Mouse (Mus musculus) liver, embryonic 15.5 days (tissue): ENCODE measurements around the gene Arrdc2. TPM values are rescaled to one million over a fixed set of nuclear protein-coding genes. Genes with fewer than 3 reads are reported as not detected.

ENCODE experiments used
- ATAC-seq: fragments of 200-750 bp; cut with Nextera tagmentation; 2 replicates; pipeline ENCODE4 v1.8.0; 2017; ENCODE audit warnings: moderate number of reproducible peaks, mild to moderate bottlenecking, moderate library complexity; ENCODE audit not compliant: insufficient read depth
- H3K27ac ChIP-seq: fragments of 300-500 bp; sonication (generic); replicated peaks from 2 replicates; pipeline ENCODE4 v1.5.1; 2015; ENCODE audit warnings: mild to moderate bottlenecking, inconsistent platforms
- H3K27me3 ChIP-seq: fragments of 300-500 bp; sonication (generic); 2 replicates; pipeline ENCODE4 v1.6.1; 2015; ENCODE audit warnings: mild to moderate bottlenecking, inconsistent platforms
- H3K36me3 ChIP-seq: fragments of 300-500 bp; sonication (generic); replicated peaks from 2 replicates; pipeline ENCODE4 v1.6.1; 2015; ENCODE audit warnings: moderate library complexity, mild to moderate bottlenecking, inconsistent platforms
- H3K4me1 ChIP-seq: fragments of 300-500 bp; sonication (generic); replicated peaks from 2 replicates; pipeline ENCODE4 v1.6.1; 2015; ENCODE audit warnings: inconsistent platforms
- H3K4me2 ChIP-seq: fragments of 300-500 bp; sonication (generic); 2 replicates; pipeline ENCODE4 v1.6.1; 2015; ENCODE audit warnings: moderate library complexity, mild to moderate bottlenecking, inconsistent platforms
- H3K4me3 ChIP-seq: fragments of 300-500 bp; sonication (generic); replicated peaks from 2 replicates; pipeline ENCODE4 v1.5.1; 2015; ENCODE audit warnings: mild to moderate bottlenecking, inconsistent platforms
- H3K9ac ChIP-seq: fragments of 300-500 bp; sonication (generic); 2 replicates; pipeline ENCODE4 v1.6.1; 2015; ENCODE audit warnings: moderate library complexity, mild to moderate bottlenecking, inconsistent platforms
- H3K9me3 ChIP-seq: fragments of 300-500 bp; sonication (generic); replicated peaks from 2 replicates; pipeline ENCODE4 v1.6.1; 2016; ENCODE audit warnings: inconsistent platforms
- WGBS: fragments of 180-500 bp; shearing (Covaris S2); methylation state at CpG from one replicate; pipeline ENCODE4 v1.1.7; 2015; ENCODE audit warnings: mixed read lengths; ENCODE audit not compliant: insufficient replicate concordance; 5-methylcytosine and 5-hydroxymethylcytosine counted together
- polyA plus RNA-seq: library from polyadenylated mRNA; unstranded; fragments of >200 nt; fragmentation: Nextera tagmentation; extraction: Ambion mirVana; gene quantifications from 2 replicates; pipeline ENCODE4 v1.2.1, GENCODE M21; 2015

Arrdc2 gene
- polyA plus RNA-seq, 1 experiment from 2014 or later = 12.6 TPM

- peaks cover 40% of the 10 kb centered on the region for H3K4me1 ChIP-seq
- no peak overlapping the region for H3K27ac ChIP-seq
- no peak for ATAC-seq
- H3K9ac ChIP-seq = no peak overlapping the region
- peaks cover 46% of the 10 kb centered on the region for H3K27me3 ChIP-seq
- no peaks in the 10 kb centered on the region for H3K36me3 ChIP-seq
- no peak overlapping the region for H3K4me3 ChIP-seq
- no peak overlapping the region for H3K4me2 ChIP-seq
- H3K9me3 ChIP-seq = no peaks in the 10 kb centered on the region
- 66% methylated on average over 3 of the region's 3 CpGs for WGBS
These were observed 9.9 kb upstream of the Arrdc2 start for GRCm38 (mm10) chr8:70849333-70849990.

DNA sequence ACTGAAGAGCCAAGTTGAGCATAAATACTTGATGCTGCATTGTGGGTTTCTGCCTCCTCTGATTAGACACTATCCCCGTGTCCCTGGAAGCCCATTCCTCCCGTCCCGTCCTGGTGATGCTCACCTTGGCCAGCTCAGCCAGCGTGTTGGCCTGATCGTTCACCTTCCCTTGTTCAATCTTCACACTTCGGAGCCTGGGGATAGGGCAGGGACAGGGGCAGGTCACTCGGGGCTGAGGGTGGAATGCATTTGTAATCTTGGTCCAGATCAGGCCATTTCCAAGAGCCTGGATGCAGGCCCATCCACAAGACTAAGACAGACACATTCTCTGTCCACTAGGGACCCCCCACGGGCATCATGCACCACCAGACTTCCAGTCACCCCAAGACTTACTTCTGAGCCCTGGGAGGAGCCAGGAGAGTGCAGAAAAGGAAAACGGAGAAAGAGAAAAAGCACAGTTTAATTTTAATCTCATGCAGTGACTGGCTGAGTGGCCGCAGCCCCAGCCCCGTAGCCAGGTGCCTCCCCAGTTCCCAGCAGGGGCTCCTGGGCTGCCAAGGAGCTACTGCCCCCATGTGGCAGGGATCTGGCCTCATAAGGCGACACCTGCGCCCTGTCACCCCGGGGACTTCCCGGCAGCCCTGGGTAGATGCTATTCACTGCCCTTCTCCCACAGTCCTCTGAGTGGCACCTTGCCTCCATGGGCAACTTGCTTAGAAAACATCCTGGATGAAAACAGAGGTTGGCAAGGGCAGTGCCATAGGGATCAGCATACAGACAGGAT, 7.0 kb upstream of the Arrdc2 start:
- H3K4me3 ChIP-seq = no peak overlapping the region
- WGBS = 49% methylated on average over 15 of the region's 15 CpGs
- no peaks in the 10 kb centered on the region for H3K9me3 ChIP-seq
- no peaks in the 10 kb centered on the region for H3K36me3 ChIP-seq
- peaks cover 30% of the 10 kb centered on the region for H3K27me3 ChIP-seq
- H3K4me1 ChIP-seq = peaks cover 64% of the 10 kb centered on the region
- no peak for ATAC-seq
- no peak overlapping the region for H3K4me2 ChIP-seq
- H3K27ac ChIP-seq = no peak overlapping the region
- no peak overlapping the region for H3K9ac ChIP-seq

DNA sequence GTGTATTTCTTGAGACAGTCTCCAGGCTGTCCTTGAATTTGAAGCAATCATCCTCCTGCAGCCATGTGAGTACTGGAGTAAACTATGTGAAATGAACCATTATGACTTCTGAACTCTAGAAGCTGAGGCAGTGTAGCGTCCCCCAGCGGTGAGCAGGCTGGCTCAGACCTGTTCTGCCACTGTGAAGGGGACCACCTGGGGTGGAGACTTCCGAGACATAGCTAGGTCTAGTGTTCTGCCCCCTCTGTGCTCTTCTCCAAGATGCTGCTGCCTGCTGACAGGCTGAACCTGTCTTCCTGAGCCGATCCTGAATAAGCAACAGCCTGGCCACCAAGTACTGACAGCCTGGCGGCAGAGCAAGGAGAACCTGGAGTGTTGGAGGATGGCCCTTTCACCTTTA, 5.6 kb upstream of the Arrdc2 start:
- Histone ChIP-seq H3K27ac (peak overlapping the region; percentile 98), H3K9ac (peak overlapping the region; percentile 12; the same call in 1 of the 2 replicates), H3K36me3 (no peaks in the 10 kb centered on the region), H3K27me3 (peaks cover 30% of the 10 kb centered on the region), H3K4me2 (no peak overlapping the region), H3K4me3 (no peak overlapping the region), H3K4me1 (peaks cover 67% of the 10 kb centered on the region), H3K9me3 (no peaks in the 10 kb centered on the region)
- 51% methylated on average over 5 of the region's 5 CpGs for WGBS
- no peak for ATAC-seq

DNA sequence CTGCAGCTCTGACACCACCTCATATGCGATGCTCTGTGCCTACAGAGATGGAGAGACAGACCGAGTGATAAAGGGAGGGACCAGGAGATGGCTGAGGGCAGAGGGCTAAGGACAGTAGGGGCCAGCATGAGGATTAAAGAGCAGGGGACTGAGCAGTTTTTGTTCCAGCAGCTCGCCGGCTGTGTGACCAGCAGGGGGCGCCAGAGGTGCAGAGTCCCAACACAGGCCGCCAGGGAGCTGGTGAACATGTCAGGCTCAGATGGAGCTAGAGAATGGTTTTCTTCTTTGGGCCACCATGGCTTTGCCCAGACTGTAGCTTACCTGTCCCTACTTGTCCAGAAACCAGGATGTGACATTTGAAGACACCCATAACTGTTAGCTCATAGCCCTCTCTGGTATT, 5.0 kb upstream of the Arrdc2 start:
- peaks cover 29% of the 10 kb centered on the region for H3K27me3 ChIP-seq

GRCm38 (mm10) chr8:70843941-70844340, 4.4 kb upstream of the Arrdc2 start:
- 63% methylated on average over 8 of the region's 8 CpGs for WGBS
- ATAC-seq = no peak
- Histone ChIP-seq H3K4me3 (peak overlapping the region; percentile 63), H3K27ac (peak overlapping the region; percentile 98), H3K4me2 (peak overlapping the region; percentile 91), H3K27me3 (peaks cover 24% of the 10 kb centered on the region), H3K4me1 (peaks cover 70% of the 10 kb centered on the region), H3K36me3 (no peaks in the 10 kb centered on the region), H3K9ac (peak overlapping the region; percentile 72), H3K9me3 (no peaks in the 10 kb centered on the region)

More for the DNA sequence above, 5.0 kb upstream of the Arrdc2 start:
- Histone ChIP-seq H3K9ac (peak overlapping the region; percentile 72), H3K4me1 (peaks cover 69% of the 10 kb centered on the region), H3K27ac (peak overlapping the region; percentile 98), H3K36me3 (no peaks in the 10 kb centered on the region), H3K4me2 (peak overlapping the region; percentile 91), H3K4me3 (peak overlapping the region; percentile 63), H3K9me3 (no peaks in the 10 kb centered on the region)
- no peak for ATAC-seq
- WGBS = 2% methylated on average over 6 of the region's 6 CpGs

DNA sequence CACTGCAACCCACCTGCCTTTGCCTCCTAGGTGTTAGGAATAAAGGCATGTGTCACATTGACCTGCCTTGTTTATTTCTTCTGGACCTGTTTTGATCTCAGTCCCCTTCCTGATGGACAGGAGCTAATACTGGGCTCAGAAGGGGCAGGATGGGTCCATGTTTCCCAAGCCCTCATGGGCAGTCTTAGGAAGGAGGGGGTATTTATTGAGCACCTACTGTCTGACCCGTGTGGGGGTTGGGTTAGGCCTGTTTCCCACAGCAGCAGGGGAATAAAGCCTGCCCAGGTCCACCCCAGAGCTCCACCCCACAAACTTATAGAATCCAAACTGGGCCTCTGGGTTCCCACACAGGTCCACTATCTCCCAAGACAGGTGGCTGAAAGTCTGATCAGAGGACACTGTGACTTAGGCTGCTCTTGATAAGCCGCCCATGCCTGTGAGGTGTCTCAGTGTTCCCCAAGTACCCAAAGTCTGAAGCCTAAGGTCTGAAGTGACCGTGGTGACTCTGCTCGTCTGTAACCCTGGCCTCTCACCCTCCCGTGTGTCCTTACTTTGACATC, 3.8 kb upstream of the Arrdc2 start:
- H3K36me3 ChIP-seq = no peaks in the 10 kb centered on the region
- peak overlapping the region; percentile 91 for H3K4me2 ChIP-seq
- peaks cover 17% of the 10 kb centered on the region for H3K27me3 ChIP-seq
- peak overlapping the region; percentile 63 for H3K4me3 ChIP-seq
- ATAC-seq = peak; percentile 55
- peak overlapping the region; percentile 72 for H3K9ac ChIP-seq
- H3K27ac ChIP-seq = peak overlapping the region; percentile 98
- 17% methylated on average over 5 of the region's 5 CpGs for WGBS
- peaks cover 77% of the 10 kb centered on the region for H3K4me1 ChIP-seq
- no peaks in the 10 kb centered on the region for H3K9me3 ChIP-seq

DNA sequence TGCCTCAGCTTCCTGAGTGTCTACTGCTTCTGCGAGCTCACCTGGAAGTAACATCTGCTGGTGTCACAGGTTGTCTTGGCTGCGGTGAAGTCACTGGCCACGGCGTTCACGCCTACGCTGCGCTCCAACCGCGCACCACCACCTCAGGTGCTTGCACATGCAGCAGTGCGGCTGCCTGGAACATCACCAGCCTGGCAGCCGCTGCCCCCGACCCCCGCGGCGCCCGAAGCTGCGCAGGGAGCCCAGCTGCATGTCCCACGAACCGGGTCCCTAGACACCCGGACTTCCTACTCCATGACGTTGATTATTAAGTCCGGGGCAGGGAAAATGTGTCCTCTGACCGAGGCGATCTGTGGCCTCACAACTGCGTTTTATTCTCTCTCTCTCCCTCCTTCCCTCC, 3.0 kb upstream of the Arrdc2 start:
- peak overlapping the region; percentile 98 for H3K27ac ChIP-seq
- peaks cover 85% of the 10 kb centered on the region for H3K4me1 ChIP-seq
- H3K4me3 ChIP-seq = peak overlapping the region; percentile 63
- peak overlapping the region; percentile 91 for H3K4me2 ChIP-seq
- H3K27me3 ChIP-seq = peaks cover 10% of the 10 kb centered on the region; the same call in 1 of the 2 replicates
- no peaks in the 10 kb centered on the region for H3K9me3 ChIP-seq
- H3K9ac ChIP-seq = peak overlapping the region; percentile 72
- peaks cover 2% of the 10 kb centered on the region; the same call in 1 of the 2 replicates for H3K36me3 ChIP-seq
- no peak for ATAC-seq
- 72% methylated on average over 25 of the region's 25 CpGs for WGBS

- no peaks in the 10 kb centered on the region for H3K9me3 ChIP-seq
- H3K36me3 ChIP-seq = peaks cover 13% of the 10 kb centered on the region
- H3K4me1 ChIP-seq = peaks cover 88% of the 10 kb centered on the region
- H3K27me3 ChIP-seq = peaks cover 2% of the 10 kb centered on the region; the same call in 1 of the 2 replicates
- peak overlapping the region; percentile 63 for H3K4me3 ChIP-seq
- peak overlapping the region; percentile 72 for H3K9ac ChIP-seq
- H3K4me2 ChIP-seq = peak overlapping the region; percentile 91
- peak overlapping the region; percentile 98 for H3K27ac ChIP-seq
- WGBS = 11% methylated on average over 22 of the region's 22 CpGs
- peak; percentile 40 for ATAC-seq
These were observed 1.9 kb upstream of the Arrdc2 start for GRCm38 (mm10) chr8:70841147-70842072.

DNA sequence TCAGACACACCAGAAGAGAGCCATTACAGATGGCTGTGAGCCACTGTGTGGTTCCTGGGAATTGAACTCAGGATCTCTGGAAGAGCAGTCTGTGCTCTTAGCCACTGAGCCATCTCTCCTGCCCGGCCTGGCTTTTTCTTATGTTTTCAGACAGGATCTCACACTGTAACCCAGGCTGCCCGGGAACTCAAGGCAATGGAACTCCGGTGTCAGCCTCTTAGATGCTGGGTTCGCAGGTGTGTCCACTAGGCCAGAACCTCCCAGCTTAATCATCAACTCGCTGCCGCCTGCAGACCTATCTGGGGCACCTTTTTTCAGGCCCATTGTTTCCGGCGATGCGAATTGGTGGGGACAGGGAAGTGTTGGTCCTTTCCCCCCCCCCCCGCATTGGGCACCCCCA, 1.1 kb upstream of the Arrdc2 start:
- H3K36me3 ChIP-seq = peaks cover 21% of the 10 kb centered on the region
- no peaks in the 10 kb centered on the region for H3K27me3 ChIP-seq
- peak overlapping the region; percentile 63 for H3K4me3 ChIP-seq
- WGBS = 41% methylated on average over 10 of the region's 10 CpGs
- peak overlapping the region; percentile 72 for H3K9ac ChIP-seq
- H3K4me2 ChIP-seq = peak overlapping the region; percentile 91
- H3K27ac ChIP-seq = peak overlapping the region; percentile 98
- ATAC-seq = no peak
- no peaks in the 10 kb centered on the region for H3K9me3 ChIP-seq
- H3K4me1 ChIP-seq = peaks cover 90% of the 10 kb centered on the region

GRCm38 (mm10) chr8:70838654-70839407, 689 bp downstream of the Arrdc2 start:
- 3% methylated on average over 65 of the region's 66 CpGs for WGBS
- peak; percentile 35 for ATAC-seq
- H3K4me3 ChIP-seq = peak overlapping the region; percentile 84
- H3K9me3 ChIP-seq = no peaks in the 10 kb centered on the region
- no peaks in the 10 kb centered on the region for H3K27me3 ChIP-seq
- peaks cover 37% of the 10 kb centered on the region for H3K36me3 ChIP-seq
- H3K27ac ChIP-seq = peak overlapping the region; percentile 98
- H3K4me1 ChIP-seq = peaks cover 90% of the 10 kb centered on the region
- H3K9ac ChIP-seq = peak overlapping the region; percentile 92
- peak overlapping the region; percentile 91 for H3K4me2 ChIP-seq
